Mouse (Mus musculus): Measurements from ENCODE around the gene Gm10309.
"Not testable (repeated sequence)": the region's sequence is repeated elsewhere in the genome, so short reads cannot be mapped to it uniquely, and the experiment has no call there.

The Gm10309 gene

GRCm38 (mm10) chr17:86514974-86515620 lies 10.1 kb upstream of the Gm10309 start:
- DNase-seq (ENCODE audit: low read depth, low spot score), result no peak

GRCm38 (mm10) chr17:86509871-86510270 lies 4.8 kb upstream of the Gm10309 start:
- DNase-seq (ENCODE audit: low read depth, low spot score), result no peak

- DNase-seq (ENCODE audit: low read depth, low spot score), result no peak
Observed at GRCm38 (mm10) chr17:86508212-86508490, 3.1 kb upstream of the Gm10309 start.

GRCm38 (mm10) chr17:86507342-86508211 lies 2.5 kb upstream of the Gm10309 start:
- no peak for DNase-seq (ENCODE audit: low read depth, low spot score)

- no peak for DNase-seq (ENCODE audit: low read depth, low spot score)
Observed at GRCm38 (mm10) chr17:86506881-86507280, 1.8 kb upstream of the Gm10309 start.

- DNase-seq (ENCODE audit: low read depth, low spot score), result no peak
Observed at GRCm38 (mm10) chr17:86503208-86503897, 1.7 kb downstream of the Gm10309 start.

GRCm38 (mm10) chr17:86501393-86501792 lies 3.6 kb downstream of the Gm10309 start:
- DNase-seq (ENCODE audit: low read depth, low spot score), result no peak

- DNase-seq (ENCODE audit: low read depth, low spot score), result no peak
Observed at GRCm38 (mm10) chr17:86499359-86500045, 5.5 kb downstream of the Gm10309 start.

GRCm38 (mm10) chr17:86497302-86497701 lies 7.7 kb downstream of the Gm10309 start:
- DNase-seq (ENCODE audit: low read depth, low spot score), result no peak

GRCm38 (mm10) chr17:86496123-86496771 lies 8.8 kb downstream of the Gm10309 start:
- peak; percentile 34 for DNase-seq (ENCODE audit: low read depth, low spot score)

- DNase-seq (ENCODE audit: low read depth, low spot score), result no peak
Observed at GRCm38 (mm10) chr17:86494895-86495294, 10.1 kb downstream of the Gm10309 start.

GRCm38 (mm10) chr17:86494494-86494893 lies 10.5 kb downstream of the Gm10309 start:
- DNase-seq (ENCODE audit: low read depth, low spot score), result no peak

- no peak for DNase-seq (ENCODE audit: low read depth, low spot score)
Observed at GRCm38 (mm10) chr17:86493891-86494420, 11.1 kb downstream of the Gm10309 start.

GRCm38 (mm10) chr17:86492376-86492775 lies 12.7 kb downstream of the Gm10309 start:
- DNase-seq (ENCODE audit: low read depth, low spot score), result no peak

- no peak for DNase-seq (ENCODE audit: low read depth, low spot score)
Observed at GRCm38 (mm10) chr17:86489827-86490226, 15.2 kb downstream of the Gm10309 start.

GRCm38 (mm10) chr17:86487450-86487849 lies 17.6 kb downstream of the Gm10309 start:
- DNase-seq (ENCODE audit: low read depth, low spot score), result no peak

- DNase-seq (ENCODE audit: low read depth, low spot score), result no peak
Observed at GRCm38 (mm10) chr17:86486657-86487056, 18.4 kb downstream of the Gm10309 start.

- DNase-seq (ENCODE audit: low read depth, low spot score), result peak; percentile 31
Observed at GRCm38 (mm10) chr17:86484087-86484737, 20.8 kb downstream of the Gm10309 start.

- DNase-seq (ENCODE audit: low read depth, low spot score), result no peak
Observed at GRCm38 (mm10) chr17:86482675-86483074, 22.4 kb downstream of the Gm10309 start.

- DNase-seq (ENCODE audit: low read depth, low spot score), result no peak
Observed at GRCm38 (mm10) chr17:86479406-86479805, 25.6 kb downstream of the Gm10309 start.

GRCm38 (mm10) chr17:86477401-86477800 lies 27.6 kb downstream of the Gm10309 start:
- not testable (repeated sequence) for DNase-seq (ENCODE audit: low read depth, low spot score)

Data from WW6 (cell line).